Mouse (Mus musculus): ENCODE data around the gene Eif5.
"Not testable (repeated sequence)": the region's sequence is repeated elsewhere in the genome, so short reads cannot be mapped to it uniquely, and the experiment has no call there.

Eif5 gene

GRCm38 (mm10) chr12:111527643-111528281, 10.1 kb upstream of the Eif5 start:
- no peak for DNase-seq

GRCm38 (mm10) chr12:111529192-111529591, 8.6 kb upstream of the Eif5 start:
- DNase-seq, result no peak

GRCm38 (mm10) chr12:111533096-111533794, 4.6 kb upstream of the Eif5 start:
- no peak for DNase-seq

GRCm38 (mm10) chr12:111535281-111535680, 2.5 kb upstream of the Eif5 start:
- no peak for DNase-seq

GRCm38 (mm10) chr12:111535762-111536161, 2.1 kb upstream of the Eif5 start:
- no peak for DNase-seq

- DNase-seq, result no peak
Observed at GRCm38 (mm10) chr12:111536746-111537145, 1.1 kb upstream of the Eif5 start.

GRCm38 (mm10) chr12:111537341-111537740, 475 bp upstream of the Eif5 start:
- peak; percentile 52 for DNase-seq

GRCm38 (mm10) chr12:111538292-111539040, 650 bp downstream of the Eif5 start:
- peak; percentile 91 for DNase-seq

GRCm38 (mm10) chr12:111539041-111539345, 1.2 kb downstream of the Eif5 start:
- no peak for DNase-seq

- no peak for DNase-seq
Observed at GRCm38 (mm10) chr12:111547070-111547469, 9.3 kb downstream of the Eif5 start.

- DNase-seq, result no peak
Observed at GRCm38 (mm10) chr12:111548555-111549289, 10.9 kb downstream of the Eif5 start.

- DNase-seq, result no peak
Observed at GRCm38 (mm10) chr12:111550679-111551078, 12.9 kb downstream of the Eif5 start.

GRCm38 (mm10) chr12:111552342-111552741, 14.5 kb downstream of the Eif5 start:
- DNase-seq, result no peak

GRCm38 (mm10) chr12:111555357-111555756, 17.5 kb downstream of the Eif5 start:
- DNase-seq, result no peak

- not testable (repeated sequence) for DNase-seq
Observed at GRCm38 (mm10) chr12:111555893-111556292, 18.1 kb downstream of the Eif5 start.

GRCm38 (mm10) chr12:111557538-111557937, 19.7 kb downstream of the Eif5 start:
- DNase-seq, result no peak

GRCm38 (mm10) chr12:111558655-111559054, 20.8 kb downstream of the Eif5 start:
- no peak for DNase-seq

GRCm38 (mm10) chr12:111559647-111560258, 21.9 kb downstream of the Eif5 start:
- no peak for DNase-seq

- no peak for DNase-seq
Observed at GRCm38 (mm10) chr12:111560286-111560685, 22.5 kb downstream of the Eif5 start.

- DNase-seq, result no peak
Observed at GRCm38 (mm10) chr12:111562276-111562814, 24.5 kb downstream of the Eif5 start.

GRCm38 (mm10) chr12:111563076-111563629, 25.3 kb downstream of the Eif5 start:
- no peak for DNase-seq

GRCm38 (mm10) chr12:111565363-111565762, 27.5 kb downstream of the Eif5 start:
- DNase-seq, result no peak
